Mouse (Mus musculus): Measurements from ENCODE around the gene Lrp8. TPM values are rescaled to one million over a fixed set of nuclear protein-coding genes. Genes with fewer than 3 reads are reported as not detected.

Gene Lrp8
- total and polyA plus RNA-seq, 3 experiments = 6.4 to 21.1 (median 14.2) TPM

DNA sequence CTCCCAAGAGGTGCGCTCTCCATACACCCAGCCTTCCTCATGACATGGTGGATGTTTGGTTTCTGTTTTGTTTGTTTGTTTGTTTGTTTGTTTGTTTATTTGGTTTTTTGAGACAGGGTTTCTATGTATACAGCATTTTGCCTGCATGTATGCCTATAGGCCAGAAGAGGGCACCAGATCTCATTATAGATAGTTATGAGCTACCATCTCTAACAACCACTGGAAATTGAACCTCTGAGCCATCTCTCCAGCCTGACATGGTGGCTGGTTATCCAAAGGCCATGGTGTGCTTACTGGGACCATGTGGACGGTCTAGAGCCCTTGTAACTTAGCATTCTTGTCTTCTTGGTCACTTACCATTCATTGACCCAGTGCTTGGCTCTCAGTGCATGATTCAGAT, 90.6 kb downstream of the Lrp8 start:
- H3K4me3 ChIP-seq (replicated peaks in 1 of 3; ENCODE audit: low read depth in 2 of 3, low read length in 2 of 3, poor library complexity in 1 of 3) = no peak overlapping the region
- H3K9me3 ChIP-seq (replicated peaks; ENCODE audit: low read length) = no peaks in the 10 kb centered on the region
- dilution Hi-C loops (cut with MboI; ENCODE audit: extremely low pct_ligation_motif_present, extremely low pct_unique_long_range_greater_than_20kb, low sequenced_read_pairs) = no loop called here
- H3K4me1 ChIP-seq (ENCODE audit: control insufficient read depth in 1 of 2, insufficient read depth in 2 of 2) = peaks cover 3 to 19% of the 10 kb centered on the region in 2 experiments; a peak in 3 of 4 replicates
- H3K27me3 ChIP-seq (replicated peaks) = no peaks in the 10 kb centered on the region
- no peak overlapping the region for H3K9ac ChIP-seq (ENCODE audit: insufficient read depth, low read depth)
- H3K4me2 ChIP-seq (ENCODE audit: insufficient read depth, low read depth, poor library complexity, severe bottlenecking) = no peak overlapping the region
- in situ Hi-C loops (cut with MboI; ENCODE audit: low pct_ligation_motif_present, low pct_unique_long_range_greater_than_20kb, low sequenced_read_pairs) = no loop called here
- H3K36me3 ChIP-seq (replicated peaks in 1 of 2; ENCODE audit: control insufficient read depth in 1 of 2, insufficient read depth in 1 of 2, low read length in 1 of 2) = peaks cover 28 to 74% of the 10 kb centered on the region in 2 experiments
- no peak overlapping the region for H3K27ac ChIP-seq (ENCODE audit: insufficient read depth, low read depth)
- DNase-seq (ENCODE audit: extremely low read depth) = peak; percentile 21
- TF ChIP-seq MEF2A (IDR thresholded peaks at IDR 0.05; ENCODE audit: borderline replicate concordance, low read depth, low read length) (no peak), MAX (IDR thresholded peaks at IDR 0.05; ENCODE audit: low read length) (no peak), UBTF (IDR thresholded peaks at IDR 0.05; ENCODE audit: low read depth, low read length) (no peak), CHD2 (IDR thresholded peaks at IDR 0.05; ENCODE audit: low read length) (no peak), HCFC1 (IDR thresholded peaks at IDR 0.05; ENCODE audit: low read depth, low read length) (no peak), NELFE (IDR thresholded peaks at IDR 0.05; ENCODE audit: low read depth, low read length) (no peak), JUN (IDR thresholded peaks at IDR 0.05; ENCODE audit: insufficient read depth, low read depth, low read length) (no peak), EP300 (IDR thresholded peaks at IDR 0.05; ENCODE audit: low read length) (no peak), ETS1 (conservative IDR thresholded peaks at IDR 0.05; ENCODE audit: low read depth, low read length) (no peak), ZNF384 (IDR thresholded peaks at IDR 0.05; ENCODE audit: low read depth, low read length) (no peak), CTCF (conservative IDR thresholded peaks at IDR 0.05 in 1 of 2, IDR thresholded peaks at IDR 0.05 in 1 of 2; ENCODE audit: low read depth in 2 of 2, low read length in 2 of 2) (peak in 1 of 2 experiments; percentile 53; a peak in 2 of 4 replicates), RAD21 (IDR thresholded peaks at IDR 0.05; ENCODE audit: low read depth, low read length) (peak; percentile 45), GABPA (IDR thresholded peaks at IDR 0.05; ENCODE audit: insufficient replicate concordance, low read depth, low read length) (no peak), RCOR1 (conservative IDR thresholded peaks at IDR 0.05; ENCODE audit: low read depth, low read length) (no peak), MAFK (IDR thresholded peaks at IDR 0.05; ENCODE audit: insufficient replicate concordance, low read length) (no peak), TCF12 (IDR thresholded peaks at IDR 0.05; ENCODE audit: low read depth, low read length) (no peak), SMC3 (IDR thresholded peaks at IDR 0.05; ENCODE audit: low read depth, low read length) (peak; percentile 37)
- H3K79me2 ChIP-seq (replicated peaks; ENCODE audit: control insufficient read depth, extremely low read depth, insufficient read depth, poor library complexity, severe bottlenecking) = peaks cover 3% of the 10 kb centered on the region; the same call in 1 of the 2 replicates

DNA sequence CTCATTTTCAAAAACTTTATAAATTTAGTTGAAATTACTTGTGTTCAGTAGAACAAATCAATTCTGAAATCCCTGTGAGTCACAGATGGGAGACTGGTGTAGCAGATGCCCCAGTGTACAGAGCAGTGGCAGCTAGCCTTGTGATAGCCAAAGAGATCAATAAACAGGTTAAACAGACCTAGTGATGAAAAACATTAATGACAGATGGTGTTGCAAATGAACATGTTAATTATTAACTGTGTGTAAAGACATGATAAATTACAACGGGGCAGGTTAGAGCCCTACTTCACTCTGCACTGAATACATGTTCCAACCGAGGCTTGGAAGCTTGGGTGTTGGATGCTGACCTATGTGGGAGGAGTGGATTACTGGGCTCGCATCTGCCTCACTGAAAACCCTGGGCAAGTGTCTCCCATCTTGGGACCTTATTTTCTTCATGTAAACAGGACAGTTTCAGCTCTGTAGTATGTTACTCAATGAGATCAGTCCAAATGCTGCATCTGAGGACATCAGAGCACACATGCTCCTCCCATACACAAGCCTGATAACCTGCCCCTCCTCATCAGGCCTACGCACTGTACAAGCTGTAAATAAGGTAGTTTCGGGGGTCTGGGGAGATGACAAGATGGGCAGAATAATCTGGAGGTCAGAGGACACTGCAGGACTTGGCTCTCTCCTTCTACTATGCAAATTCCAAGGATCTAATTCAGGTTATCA, 97.3 kb downstream of the Lrp8 start:
- no peak for DNase-seq (ENCODE audit: extremely low read depth)
- H3K9ac ChIP-seq (ENCODE audit: insufficient read depth, low read depth) = no peak overlapping the region
- H3K4me3 ChIP-seq (replicated peaks in 1 of 3; ENCODE audit: low read depth in 2 of 3, low read length in 2 of 3, poor library complexity in 1 of 3) = no peak overlapping the region
- no peaks in the 10 kb centered on the region for H3K27me3 ChIP-seq (replicated peaks)
- H3K9me3 ChIP-seq (replicated peaks; ENCODE audit: low read length) = no peaks in the 10 kb centered on the region
- no peak overlapping the region for H3K27ac ChIP-seq (ENCODE audit: insufficient read depth, low read depth)
- TF ChIP-seq NRF1 (IDR thresholded peaks at IDR 0.05; ENCODE audit: low read depth, low read length) = no peak
- no peak for TF ChIP-seq POLR2AphosphoS2 (IDR thresholded peaks at IDR 0.05; ENCODE audit: low read depth, low read length)
- no peak for TF ChIP-seq CHD1 (IDR thresholded peaks at IDR 0.05; ENCODE audit: low read depth, low read length)
- no peak for TF ChIP-seq E2F4 (IDR thresholded peaks at IDR 0.05; ENCODE audit: insufficient replicate concordance, low read depth, low read length)
- no peak for TF ChIP-seq CTCF (conservative IDR thresholded peaks at IDR 0.05 in 1 of 2, IDR thresholded peaks at IDR 0.05 in 1 of 2; ENCODE audit: low read depth in 2 of 2, low read length in 2 of 2)
- no peak for TF ChIP-seq TCF12 (IDR thresholded peaks at IDR 0.05; ENCODE audit: low read depth, low read length)
- TF ChIP-seq NELFE (IDR thresholded peaks at IDR 0.05; ENCODE audit: low read depth, low read length) = no peak
- TF ChIP-seq USF2 (conservative IDR thresholded peaks at IDR 0.05; ENCODE audit: low read depth, low read length) = no peak
- no peak for TF ChIP-seq RAD21 (IDR thresholded peaks at IDR 0.05; ENCODE audit: low read depth, low read length)
- TF ChIP-seq EP300 (IDR thresholded peaks at IDR 0.05; ENCODE audit: low read length) = no peak
- TF ChIP-seq MXI1 (IDR thresholded peaks at IDR 0.05; ENCODE audit: low read depth, low read length) = no peak
- no peak for TF ChIP-seq SMC3 (IDR thresholded peaks at IDR 0.05; ENCODE audit: low read depth, low read length)
- TF ChIP-seq HCFC1 (IDR thresholded peaks at IDR 0.05; ENCODE audit: low read depth, low read length) = no peak
- no peak for TF ChIP-seq ETS1 (conservative IDR thresholded peaks at IDR 0.05; ENCODE audit: low read depth, low read length)
- no peak for TF ChIP-seq SIN3A (IDR thresholded peaks at IDR 0.05; ENCODE audit: low read length)
- in situ Hi-C loops (cut with MboI; ENCODE audit: low pct_ligation_motif_present, low pct_unique_long_range_greater_than_20kb, low sequenced_read_pairs) (no loop called here), dilution Hi-C loops (cut with MboI; ENCODE audit: extremely low pct_ligation_motif_present, extremely low pct_unique_long_range_greater_than_20kb, low sequenced_read_pairs) (no loop called here)
- H3K79me2 ChIP-seq (replicated peaks; ENCODE audit: control insufficient read depth, extremely low read depth, insufficient read depth, poor library complexity, severe bottlenecking) = no peaks in the 10 kb centered on the region
- no peak overlapping the region for H3K4me2 ChIP-seq (ENCODE audit: insufficient read depth, low read depth, poor library complexity, severe bottlenecking)
- 0 out of 4 replicates have a peak, but pooled peaks cover 0 to 7% of the 10 kb centered on the region in 2 experiments for H3K4me1 ChIP-seq (ENCODE audit: control insufficient read depth in 1 of 2, insufficient read depth in 2 of 2)
- peaks cover 25 to 79% of the 10 kb centered on the region in 2 experiments for H3K36me3 ChIP-seq (replicated peaks in 1 of 2; ENCODE audit: control insufficient read depth in 1 of 2, insufficient read depth in 1 of 2, low read length in 1 of 2)
